Comparison of ENCODE assay signal across 24 mouse cellular contexts in the genomic region with DNA sequence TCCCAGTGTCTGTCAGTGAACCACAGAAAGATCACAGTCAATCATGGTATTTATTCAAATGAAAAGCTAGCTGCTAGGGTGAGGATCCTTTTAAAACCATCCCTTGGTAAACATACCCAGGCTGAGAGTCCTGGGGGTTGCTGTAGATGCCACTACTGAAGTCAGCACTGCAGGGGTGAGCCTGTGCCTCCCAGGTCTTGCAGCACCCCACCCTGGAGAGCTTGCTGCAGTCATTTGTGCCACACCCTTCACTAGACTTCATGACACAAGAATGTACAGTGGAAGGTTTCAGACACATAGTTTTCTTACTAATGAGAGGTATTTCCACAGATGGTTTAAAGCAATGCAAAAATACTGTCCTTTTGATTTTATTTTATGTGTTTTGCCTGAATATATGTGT.
DNase-seq lines count a peak whose midpoint lies in the region; ATAC-seq and TF ChIP-seq lines count a peak whose summit lies in the region.
"Had no signal": no experiment of that assay in that cellular context is flagged by ENCODE, and none has a peak within 500 bp of the region (broad histone marks: within the 10 kb centered on the region; RNA-seq: fewer than 3 reads in every experiment).

No protein-coding gene starts in this region.

- H3K9ac ChIP-seq in lung, postnatal 0 days (replicated peaks; ENCODE audit: low read depth) = no peak overlapping the region
- H3K9ac ChIP-seq in liver, embryonic 14.5 days (replicated peaks) = no peak overlapping the region
- no peak overlapping the region for H3K9ac ChIP-seq in intestine, embryonic 15.5 days
- H3K9ac ChIP-seq: embryonic facial prominence, embryonic 12.5 days; forebrain, embryonic 12.5 days; forebrain, postnatal 0 days; hindbrain, embryonic 13.5 days had no signal

- no peak overlapping the region for H3K27ac ChIP-seq in lung, postnatal 0 days (ENCODE audit: low read length)
- H3K27ac ChIP-seq in embryonic fibroblast, embryonic 13.5 days (ENCODE audit: insufficient read depth, low read length) = peak overlapping the region; percentile 50; the same call in 1 of the 2 replicates
- H3K27ac ChIP-seq in liver, embryonic 14.5 days = no peak overlapping the region
- H3K27ac ChIP-seq in intestine, embryonic 15.5 days = no peak overlapping the region
- H3K27ac ChIP-seq: embryonic facial prominence, embryonic 12.5 days; forebrain, embryonic 12.5 days; heart, adult 2 months; hindbrain, embryonic 13.5 days; hindbrain, postnatal 0 days had no signal

- H3K4me3 ChIP-seq in lung, postnatal 0 days (ENCODE audit: low read depth, low read length) = no peak overlapping the region
- no peak overlapping the region for H3K4me3 ChIP-seq in lung, adult 2 months (replicated peaks; ENCODE audit: extremely low read depth, low read depth, low read length)
- H3K4me3 ChIP-seq in embryonic fibroblast, embryonic 13.5 days (ENCODE audit: insufficient read depth, low read length) = no peak overlapping the region
- no peak overlapping the region for H3K4me3 ChIP-seq in liver, embryonic 14.5 days (ENCODE audit: insufficient read depth in 1 of 2, low read depth in 2 of 2, low read length in 2 of 2)
- no peak overlapping the region for H3K4me3 ChIP-seq in intestine, embryonic 15.5 days (replicated peaks)
- H3K4me3 ChIP-seq: embryonic facial prominence, embryonic 12.5 days; forebrain, embryonic 12.5 days; heart, adult 2 months; hindbrain, embryonic 13.5 days had no signal

- peak; percentile 59; the same call in 1 of the 2 replicates for ATAC-seq in lung, postnatal 0 days
- ATAC-seq in liver, embryonic 14.5 days (ENCODE audit: insufficient read depth) = peak; percentile 55; the same call in 1 of the 2 replicates
- peak; percentile 66; the same call in 1 of the 2 replicates for ATAC-seq in megakaryocyte-erythroid progenitor cell, adult 5-6 weeks (replicated peaks; ENCODE audit: low FRiP score, low TSS enrichment, poor library complexity, severe bottlenecking)
- ATAC-seq in intestine, embryonic 15.5 days = no peak
- ATAC-seq: activated CD4-positive, CD25-positive, alpha-beta regulatory T cell, adult 4 months; CD4-positive, CD25-positive, alpha-beta regulatory T cell, adult 4 months; forebrain, postnatal 0 days; hindbrain, postnatal 0 days had no signal

- peak; percentile 9 for DNase-seq in lung, postnatal 0 days (ENCODE audit: low spot score)
- no peak for DNase-seq in lung, adult 2 months
- DNase-seq in liver, embryonic 14.5 days (ENCODE audit: low read depth in 3 of 3, low spot score in 3 of 3) = peak in 1 of 3 experiments; percentile 20
- DNase-seq in cerebellum, adult 9-10 months = no peak
- no peak for DNase-seq in layer of hippocampus, adult 11-12 months (ENCODE audit: low spot score)
- DNase-seq: adrenal gland, adult 2 months; adrenal gland, postnatal 25 days; B cell, adult 2 months; cerebellum, adult 2 months; cerebellum, postnatal 14 days; forebrain, postnatal 0 days; gastrocnemius, postnatal 14 days; heart, adult 2 months; heart, postnatal 14 days had no signal

- TF ChIP-seq EP300 in lung, postnatal 0 days (IDR thresholded peaks at IDR 0.05) = no peak
- no peak for TF ChIP-seq EP300 in liver, embryonic 14.5 days (IDR thresholded peaks at IDR 0.05; ENCODE audit: low read depth)

- TF ChIP-seq CTCF in lung, postnatal 0 days (IDR thresholded peaks at IDR 0.05) = no peak
- no peak for TF ChIP-seq CTCF in lung, adult 2 months (IDR thresholded peaks at IDR 0.05; ENCODE audit: insufficient read depth, low read length)
- no peak for TF ChIP-seq CTCF in embryonic fibroblast, embryonic 13.5 days (IDR thresholded peaks at IDR 0.05; ENCODE audit: borderline replicate concordance, insufficient read depth, low read length)
- 0 out of 2 replicates have a peak, but pooled peaks have one; percentile 14 for TF ChIP-seq CTCF in liver, embryonic 14.5 days (IDR thresholded peaks at IDR 0.05; ENCODE audit: low read depth)

- no peaks in the 10 kb centered on the region for H3K9me3 ChIP-seq in lung, postnatal 0 days (ENCODE audit: low read length)
- no peaks in the 10 kb centered on the region for H3K9me3 ChIP-seq in liver, embryonic 14.5 days (ENCODE audit: control insufficient read depth, low read length)
- no peaks in the 10 kb centered on the region for H3K9me3 ChIP-seq in intestine, embryonic 15.5 days
- H3K9me3 ChIP-seq: embryonic facial prominence, embryonic 12.5 days; forebrain, embryonic 12.5 days; G1E; hindbrain, embryonic 13.5 days had no signal

- H3K27me3 ChIP-seq in lung, postnatal 0 days (replicated peaks; ENCODE audit: insufficient read depth, low read length) = no peaks in the 10 kb centered on the region
- no peaks in the 10 kb centered on the region for H3K27me3 ChIP-seq in liver, embryonic 14.5 days (ENCODE audit: control insufficient read depth, insufficient read depth, low read length)
- no peaks in the 10 kb centered on the region for H3K27me3 ChIP-seq in intestine, embryonic 15.5 days (replicated peaks)
- H3K27me3 ChIP-seq: embryonic facial prominence, embryonic 12.5 days; forebrain, embryonic 12.5 days; hindbrain, embryonic 13.5 days had no signal

- H3K36me3 ChIP-seq in lung, postnatal 0 days (ENCODE audit: insufficient read depth, low read length) = no peaks in the 10 kb centered on the region
- no peaks in the 10 kb centered on the region for H3K36me3 ChIP-seq in liver, embryonic 14.5 days (replicated peaks; ENCODE audit: control insufficient read depth, insufficient read depth, low read depth)
- H3K36me3 ChIP-seq in intestine, embryonic 15.5 days = 0 out of 2 replicates have a peak, but pooled peaks cover 3% of the 10 kb centered on the region
- H3K36me3 ChIP-seq: embryonic facial prominence, embryonic 12.5 days; forebrain, embryonic 12.5 days had no signal

- no peak for TF ChIP-seq POLR2A in lung, adult 2 months (IDR thresholded peaks at IDR 0.05; ENCODE audit: borderline replicate concordance, extremely low read depth, low read depth, low read length)
- TF ChIP-seq POLR2A in embryonic fibroblast, embryonic 13.5 days (IDR thresholded peaks at IDR 0.05; ENCODE audit: low read depth, low read length) = no peak

- no peak overlapping the region for H3K4me2 ChIP-seq in lung, postnatal 0 days (replicated peaks; ENCODE audit: low read depth, low read length)
- no peak overlapping the region for H3K4me2 ChIP-seq in liver, embryonic 14.5 days (ENCODE audit: low read depth)
- H3K4me2 ChIP-seq in intestine, embryonic 15.5 days (replicated peaks) = no peak overlapping the region
- H3K4me2 ChIP-seq: embryonic facial prominence, embryonic 12.5 days; forebrain, embryonic 12.5 days; hindbrain, embryonic 13.5 days had no signal

- H3K4me1 ChIP-seq in lung, postnatal 0 days (ENCODE audit: insufficient read depth, low read depth, low read length) = no peaks in the 10 kb centered on the region
- no peaks in the 10 kb centered on the region for H3K4me1 ChIP-seq in lung, adult 2 months (ENCODE audit: control insufficient read depth, insufficient read depth, low read length)
- H3K4me1 ChIP-seq in embryonic fibroblast, embryonic 13.5 days (ENCODE audit: control insufficient read depth, insufficient read depth, low read length) = peaks cover 4% of the 10 kb centered on the region
- H3K4me1 ChIP-seq in liver, embryonic 14.5 days (replicated peaks; ENCODE audit: control insufficient read depth in 2 of 2, insufficient read depth in 2 of 2, low read length in 1 of 2) = peaks cover 8 to 29% of the 10 kb centered on the region in 2 experiments
- H3K4me1 ChIP-seq in intestine, embryonic 15.5 days (replicated peaks) = no peaks in the 10 kb centered on the region
- H3K4me1 ChIP-seq: embryonic facial prominence, embryonic 12.5 days had no signal
